Mouse (Mus musculus) small intestine, adult 2 months (tissue): ENCODE results near the gene Uckl1.

Source experiments
- CTCF ChIP-seq: fragments of 200-500 bp; IDR thresholded peaks from 2 replicates; pipeline ENCODE4 v1.5.1; 2012; ENCODE audit warnings: low read depth, mild to moderate bottlenecking, control low read depth, inconsistent platforms, low read length, moderate library complexity, mixed read lengths; ENCODE audit not compliant: insufficient replicate concordance, insufficient read length; ENCODE audit errors: extremely low read depth
- POLR2A ChIP-seq: fragments of 200-500 bp; IDR thresholded peaks from 2 replicates; pipeline ENCODE4 v1.6.1; 2012; ENCODE audit warnings: low read depth, mild to moderate bottlenecking, control low read depth, inconsistent platforms, low read length, moderate library complexity

GRCm38 (mm10) chr2:181576613-181577012 is 8.1 kb downstream of the Uckl1 start:
- TF ChIP-seq CTCF (no peak), POLR2A (no peak)
